Mouse (Mus musculus): Measurements from ENCODE around the gene Ppm1b.

Gene Ppm1b

DNA sequence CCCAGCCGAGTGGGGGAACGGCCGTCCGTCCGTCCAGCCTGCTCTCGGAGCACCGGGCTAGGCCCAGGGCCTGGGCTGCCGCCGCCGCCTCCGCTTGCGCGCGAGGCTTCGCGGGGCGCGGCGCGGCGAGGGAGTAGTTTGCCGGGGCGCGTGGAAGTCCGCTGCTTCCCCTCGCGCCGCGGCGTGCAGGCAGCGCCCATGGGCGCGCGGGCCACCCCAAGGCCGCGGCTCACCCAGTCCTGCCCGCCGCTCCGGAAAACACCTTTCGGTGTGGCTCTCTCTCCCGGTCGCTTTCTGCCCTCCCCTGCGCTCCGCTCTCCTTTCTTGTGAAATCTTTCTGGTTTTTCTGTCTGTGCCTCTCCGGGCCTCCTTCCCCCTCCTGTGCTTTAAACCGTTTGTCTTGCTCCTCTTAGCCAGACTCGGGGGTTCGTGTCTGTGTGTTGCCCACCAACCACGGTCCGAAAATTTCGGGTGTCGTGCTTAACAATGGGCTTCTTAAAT, 1.9 kb downstream of the Ppm1b start:
- no peak for DNase-seq (ENCODE audit: low spot score in 2 of 2)

DNA sequence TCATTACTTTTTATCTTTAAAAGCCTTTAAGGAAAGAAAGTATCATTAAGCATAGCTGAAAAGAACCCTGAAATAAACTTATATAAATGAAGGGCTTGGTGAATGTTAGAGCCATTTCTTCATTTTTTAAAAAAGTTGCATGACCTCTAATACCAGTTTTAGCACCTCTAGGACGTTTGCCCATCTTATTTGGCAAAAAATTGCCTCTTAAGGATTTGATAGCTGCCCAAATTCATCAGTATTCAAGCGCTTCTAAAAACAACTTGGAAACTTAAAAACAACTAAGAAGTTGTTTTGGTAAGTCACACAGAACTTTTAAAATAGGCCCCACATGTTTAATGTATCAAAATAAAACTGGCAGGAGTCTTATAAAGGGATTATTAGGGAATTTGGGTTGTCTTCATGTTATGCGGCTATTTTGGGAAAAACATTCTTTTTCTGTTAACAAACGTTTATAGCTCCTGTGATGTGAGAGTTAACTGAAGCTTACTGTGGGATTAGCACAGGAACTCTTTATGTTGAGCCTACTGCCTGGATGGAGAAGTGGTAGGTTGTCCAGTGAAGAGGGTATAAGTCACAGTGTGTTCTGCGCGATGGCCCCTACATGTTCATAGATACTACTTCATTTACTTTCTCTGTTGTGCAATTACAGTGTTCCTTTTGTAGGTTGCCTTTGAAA, 2.6 kb downstream of the Ppm1b start:
- no peak for DNase-seq (ENCODE audit: low spot score in 2 of 2)

DNA sequence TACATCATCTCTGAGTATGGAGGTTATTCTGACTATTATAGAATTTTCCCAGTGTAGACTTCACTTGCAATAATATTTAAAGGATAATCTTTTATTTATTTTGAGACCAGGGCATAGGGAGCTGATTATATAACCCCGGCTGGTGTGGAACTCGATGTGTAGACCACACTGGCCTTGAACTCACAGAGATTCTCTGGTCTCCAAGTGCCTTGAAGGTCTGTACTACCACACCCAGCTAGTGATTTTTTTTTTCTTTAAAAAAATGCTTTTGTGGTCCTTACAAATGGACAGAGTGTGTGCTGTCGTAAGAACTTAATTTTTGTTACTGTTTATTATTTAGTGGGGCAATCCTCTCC, 3.1 kb downstream of the Ppm1b start:
- DNase-seq (ENCODE audit: low spot score in 2 of 2): no peak

DNA sequence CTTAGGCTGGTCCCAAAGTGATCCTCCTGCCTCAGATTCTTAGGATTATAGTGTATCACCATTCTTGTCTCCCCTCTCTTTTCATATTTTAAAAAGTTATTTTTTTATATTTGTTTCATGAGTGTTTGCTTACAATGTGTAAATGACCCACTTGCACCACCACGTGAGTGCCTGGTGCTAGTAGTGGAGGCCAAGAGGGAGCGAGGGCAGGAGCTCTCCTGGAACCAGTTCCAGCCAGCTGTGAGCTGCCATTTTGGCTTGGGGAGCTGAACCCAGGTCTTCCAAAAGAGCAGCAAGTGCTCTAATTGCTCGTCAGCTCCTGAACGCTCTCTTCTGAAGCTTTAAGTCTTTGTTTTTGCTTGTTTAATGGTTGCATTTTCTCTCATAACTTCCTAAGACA, 3.6 kb downstream of the Ppm1b start:
- DNase-seq (ENCODE audit: low spot score in 2 of 2): no peak

DNA sequence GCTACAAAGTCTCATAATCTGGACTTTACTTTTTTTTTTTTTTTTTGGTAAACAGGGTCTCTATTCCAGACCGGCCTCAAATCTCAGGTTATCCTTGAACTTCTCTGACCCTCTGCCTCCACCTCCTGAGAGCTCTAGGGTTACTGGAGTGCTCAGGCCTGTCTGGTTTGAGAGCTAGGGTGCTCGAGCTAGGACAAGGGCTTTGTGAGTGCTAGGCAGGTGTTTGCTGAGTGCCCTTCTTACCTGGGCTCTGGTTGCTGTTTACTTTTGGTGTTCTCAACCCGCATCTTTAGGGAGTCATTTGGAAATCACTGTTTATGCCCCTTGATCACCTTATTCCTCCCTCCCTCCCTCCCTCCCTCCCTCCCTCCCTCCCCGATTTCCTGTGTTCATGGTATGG, 5.5 kb downstream of the Ppm1b start:
- DNase-seq (ENCODE audit: low spot score in 2 of 2): no peak

DNA sequence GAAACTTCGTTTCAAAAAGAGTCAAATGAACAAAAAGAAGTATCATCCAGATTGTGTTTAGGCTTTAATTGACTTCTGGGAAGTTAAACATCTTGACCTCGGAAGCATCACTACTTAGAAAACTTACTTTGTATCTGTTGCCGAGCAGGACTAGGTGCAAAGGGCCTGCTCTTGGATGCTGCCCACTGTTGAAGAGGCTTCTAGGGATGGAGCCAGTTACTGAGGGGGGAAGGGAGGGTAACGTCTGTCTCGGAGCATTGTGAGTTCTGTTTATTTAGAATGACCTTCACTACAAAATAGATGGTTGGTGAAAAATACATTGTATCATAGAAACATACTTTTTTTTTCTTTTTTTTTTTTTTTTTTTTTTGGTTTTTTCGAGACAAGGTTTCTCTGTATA, 7.1 kb downstream of the Ppm1b start:
- peak in 1 of 2 experiments; percentile 24 for DNase-seq (ENCODE audit: low spot score in 2 of 2)

DNA sequence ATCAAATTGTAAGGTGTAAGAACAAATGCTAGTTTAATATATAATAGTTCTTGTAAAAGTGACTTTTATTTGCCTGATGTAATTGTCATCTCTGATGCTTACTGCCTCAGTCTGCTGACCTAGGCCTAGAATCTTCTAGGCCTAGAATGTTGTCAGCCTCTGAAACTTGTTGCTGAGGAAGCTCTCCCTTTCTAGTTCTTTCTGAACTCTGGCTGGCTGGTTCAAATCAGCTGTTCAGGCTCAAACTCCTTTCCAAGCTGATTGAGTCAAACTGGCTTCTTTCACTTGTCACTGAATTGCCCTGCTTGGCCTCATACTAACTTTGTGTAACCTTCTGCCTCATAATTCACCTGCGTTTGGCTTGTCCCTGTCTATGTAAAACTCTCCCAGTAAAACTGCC, 9.7 kb downstream of the Ppm1b start:
- no peak for DNase-seq (ENCODE audit: low spot score in 2 of 2)

DNA sequence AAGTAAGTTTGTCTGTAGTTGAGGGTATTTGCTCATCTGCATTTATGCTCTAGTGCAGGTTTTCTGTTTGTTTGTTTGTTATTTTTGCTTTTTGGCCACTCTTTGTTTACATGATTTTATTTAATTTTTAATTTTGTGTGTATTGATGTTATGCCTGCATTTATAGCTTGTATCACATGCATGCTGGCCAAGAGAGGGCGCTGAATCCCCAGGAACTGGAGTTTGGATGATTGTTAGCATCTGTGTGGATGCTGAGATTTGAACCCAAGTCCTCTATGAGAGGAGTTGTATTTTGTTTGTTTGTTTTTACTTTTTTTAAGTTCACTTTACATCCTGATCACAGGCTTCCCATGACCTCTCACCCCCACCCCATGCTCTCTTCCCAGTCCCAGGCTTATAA, 10.5 kb downstream of the Ppm1b start:
- DNase-seq (ENCODE audit: low spot score in 2 of 2): no peak

DNA sequence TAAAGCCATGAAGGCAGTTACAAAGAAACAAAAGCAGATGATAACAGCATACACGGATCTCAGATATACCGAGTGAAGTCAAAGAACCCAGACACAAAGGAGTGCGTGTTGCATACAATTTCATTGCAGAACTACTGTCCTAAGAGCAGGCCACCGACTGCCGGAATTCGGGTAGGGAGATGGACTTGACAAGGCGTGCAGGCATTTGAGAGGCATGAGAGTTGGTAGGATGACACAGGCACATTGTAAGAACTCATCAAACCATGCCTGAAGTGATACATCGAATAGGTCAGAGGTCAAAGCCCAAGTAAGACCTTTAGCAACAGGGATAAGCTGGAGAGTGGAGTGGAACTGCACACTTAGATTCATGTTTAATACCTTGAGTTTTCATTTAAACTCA, 13.4 kb downstream of the Ppm1b start:
- DNase-seq (ENCODE audit: low spot score in 2 of 2): no peak

DNA sequence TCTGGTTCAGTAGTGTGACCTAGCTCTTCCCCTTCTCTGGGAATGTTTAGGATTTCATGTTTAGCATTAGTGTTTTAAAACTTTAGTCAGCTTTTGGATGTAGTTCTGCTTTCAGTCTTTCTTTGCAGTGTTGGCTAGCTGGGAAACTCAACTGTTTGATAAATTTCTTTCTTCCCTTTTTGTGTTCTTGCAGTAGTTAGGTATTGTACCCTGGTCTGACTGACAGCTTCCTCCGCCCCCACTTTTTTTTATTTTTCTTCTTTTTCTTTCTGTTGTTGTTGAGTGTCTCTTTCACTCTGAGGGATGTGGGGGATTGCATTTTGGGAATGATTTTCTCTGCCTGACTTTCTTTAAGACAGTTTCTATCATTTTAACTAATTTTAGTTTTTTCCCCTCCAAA, 25.2 kb downstream of the Ppm1b start:
- no peak for DNase-seq (ENCODE audit: low spot score in 2 of 2)

DNA sequence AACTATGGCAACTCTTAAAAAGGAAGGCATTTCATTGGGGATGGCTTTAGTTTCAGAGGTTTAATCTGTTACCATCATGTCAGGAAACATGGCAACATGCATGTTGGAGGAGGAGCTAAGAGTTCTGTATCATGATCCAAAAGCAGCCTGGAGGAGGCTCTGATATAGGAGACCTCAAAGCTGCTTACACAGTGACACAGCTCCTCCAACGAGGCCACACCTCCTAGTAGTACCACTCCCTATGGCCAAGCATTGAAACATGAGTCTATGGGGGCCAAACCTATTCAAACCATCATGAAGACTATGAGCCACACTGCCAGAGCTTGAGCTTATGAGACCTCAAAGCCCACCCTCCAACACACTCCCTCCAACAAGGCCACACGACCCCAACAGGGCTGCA, 26.2 kb downstream of the Ppm1b start:
- no peak for DNase-seq (ENCODE audit: low spot score in 2 of 2)

DNA sequence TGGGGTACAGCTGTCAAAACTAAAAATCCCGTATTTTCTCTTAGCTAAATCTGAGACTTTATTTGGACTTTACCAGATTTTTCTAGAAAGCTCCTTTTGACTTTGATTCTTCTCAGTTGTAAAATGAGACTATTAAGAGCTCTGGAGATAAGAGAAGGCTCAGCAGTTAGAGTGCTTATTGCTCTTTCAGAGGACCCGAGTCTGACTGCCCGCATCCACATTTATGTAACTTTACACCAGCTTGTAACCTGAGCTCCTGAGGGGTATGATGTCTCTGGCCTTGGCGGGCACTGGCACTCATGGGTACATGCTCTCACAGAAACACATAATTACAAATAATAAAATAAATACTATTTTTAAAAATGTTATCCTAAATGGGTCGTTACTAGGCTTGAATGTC, 29.8 kb downstream of the Ppm1b start:
- DNase-seq (ENCODE audit: low spot score in 2 of 2): no peak

DNA sequence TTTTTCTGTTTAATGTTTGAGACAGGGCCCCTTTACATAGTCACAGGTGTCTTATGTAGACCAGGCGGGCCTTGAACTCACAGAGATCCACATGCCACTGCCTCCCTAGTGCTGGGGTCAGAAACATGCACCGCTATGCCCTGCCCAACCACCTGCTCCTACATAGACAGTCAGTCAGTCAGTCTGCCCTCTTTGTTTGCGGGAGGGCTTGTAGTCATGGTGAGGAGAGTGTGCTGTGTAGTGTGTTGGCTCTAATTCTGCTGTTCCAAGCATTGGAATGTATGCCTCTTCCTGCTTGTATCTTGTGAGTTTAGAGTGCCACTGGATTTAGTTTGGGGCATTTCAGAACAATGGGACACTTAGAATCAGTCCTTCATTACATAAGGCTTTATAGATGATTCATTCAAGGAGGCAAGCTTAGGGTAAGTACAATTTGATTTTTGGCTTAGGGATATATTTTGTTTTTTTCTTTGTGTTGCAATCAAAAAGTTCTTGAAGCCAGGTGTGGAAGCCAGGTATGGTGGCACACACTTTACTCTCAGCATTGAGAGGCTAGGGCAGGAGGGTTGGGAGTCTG, 31.4 kb downstream of the Ppm1b start:
- no peak for DNase-seq (ENCODE audit: low spot score in 2 of 2)

DNA sequence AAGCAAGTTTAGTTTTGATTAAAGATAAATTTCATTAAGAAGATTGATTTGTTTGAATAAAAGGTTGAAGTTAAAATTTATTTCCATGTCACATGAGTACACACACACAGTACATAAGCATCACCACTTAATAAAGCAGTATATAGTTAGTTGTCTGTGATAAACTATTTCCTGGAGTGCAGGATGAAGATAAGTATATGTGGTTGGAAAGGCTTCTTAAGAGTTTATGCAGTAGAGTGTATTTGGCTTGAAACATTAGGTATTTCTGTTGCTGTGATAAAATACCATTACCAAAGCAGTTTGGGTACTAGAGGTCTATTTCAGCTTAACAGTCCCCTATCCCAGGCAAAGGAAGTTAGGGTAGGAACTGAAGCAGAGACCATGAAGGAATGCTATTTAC, 32.0 kb downstream of the Ppm1b start:
- DNase-seq (ENCODE audit: low spot score in 2 of 2): no peak

DNA sequence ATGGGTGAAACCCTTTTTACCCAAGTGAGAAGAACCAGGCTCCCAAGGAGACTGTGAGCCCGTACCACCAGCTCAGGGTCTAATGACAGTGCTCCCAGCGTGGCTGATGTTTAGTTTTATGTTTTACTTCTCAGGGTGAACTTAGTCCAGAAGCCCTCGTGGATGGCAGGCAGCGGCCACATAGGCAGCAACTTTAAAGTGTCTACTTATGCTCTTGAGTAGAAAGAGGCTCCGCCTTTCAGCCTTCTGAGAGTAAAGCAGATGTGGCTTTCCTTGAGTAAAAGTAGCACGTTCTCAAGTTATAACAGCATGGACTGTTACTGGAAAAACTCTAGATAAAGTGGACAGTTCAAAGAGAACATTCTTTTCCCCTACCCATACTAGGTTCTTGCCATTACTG, 39.3 kb downstream of the Ppm1b start:
- no peak for DNase-seq (ENCODE audit: low spot score in 2 of 2)

DNA sequence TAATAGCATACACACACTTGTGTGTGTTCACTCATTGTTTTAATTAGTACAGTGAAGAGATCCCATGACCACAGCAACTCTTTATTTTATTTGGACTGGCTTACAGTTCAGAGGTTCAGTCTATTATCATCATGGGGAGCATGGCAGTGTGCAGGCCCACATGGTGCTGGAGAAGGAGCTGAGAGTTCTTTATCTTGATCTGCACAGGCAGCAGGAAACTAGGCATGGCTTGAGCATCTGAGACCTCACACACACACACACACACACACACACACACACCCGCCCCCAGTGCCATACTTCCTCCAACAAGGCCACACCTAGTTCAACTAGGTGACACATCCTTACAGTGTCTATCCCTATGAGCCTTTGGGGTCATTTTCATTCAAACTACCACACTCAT, 41.1 kb downstream of the Ppm1b start:
- DNase-seq (ENCODE audit: low spot score in 2 of 2): no peak

DNA sequence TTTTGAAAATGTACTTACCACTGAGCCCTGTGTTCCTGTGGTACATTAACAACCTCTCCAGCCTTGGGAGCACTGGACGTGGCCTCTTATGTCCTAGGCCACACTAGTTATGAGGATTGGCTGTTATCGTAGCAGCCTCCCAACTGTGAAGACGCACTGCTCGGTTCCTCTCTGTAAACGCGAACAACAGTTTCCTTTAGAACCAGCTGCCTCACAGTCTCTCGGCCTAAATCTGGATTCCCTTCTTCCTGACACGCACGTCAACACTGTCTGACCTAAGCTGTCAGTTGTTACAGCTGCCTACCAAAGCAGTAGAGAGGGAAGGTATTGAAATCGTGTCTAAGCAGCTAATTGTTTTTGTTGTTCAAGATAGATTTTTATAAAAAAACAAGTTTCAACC, 43.1 kb downstream of the Ppm1b start:
- DNase-seq (ENCODE audit: low spot score in 2 of 2): no peak

DNA sequence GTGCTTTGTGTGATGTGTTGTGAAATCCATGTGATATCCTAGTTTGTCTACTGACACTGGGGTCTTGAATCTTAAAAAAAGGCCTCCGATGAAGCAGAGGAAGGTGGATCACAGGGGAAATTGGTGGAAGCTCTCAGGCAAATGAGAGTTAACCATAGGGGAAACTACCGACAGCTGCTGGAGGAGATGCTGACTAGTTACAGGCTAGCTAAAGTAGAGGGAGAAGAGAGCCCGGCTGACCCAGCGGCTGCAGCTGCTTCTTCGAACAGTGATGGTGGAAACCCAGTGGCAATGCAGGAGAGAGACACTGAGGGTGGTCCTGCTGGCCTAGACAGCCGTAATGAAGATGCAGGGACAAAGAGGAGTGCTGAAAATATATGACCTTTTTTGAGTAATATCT, 56.9 kb downstream of the Ppm1b start:
- DNase-seq (ENCODE audit: low spot score in 2 of 2): no peak

DNA sequence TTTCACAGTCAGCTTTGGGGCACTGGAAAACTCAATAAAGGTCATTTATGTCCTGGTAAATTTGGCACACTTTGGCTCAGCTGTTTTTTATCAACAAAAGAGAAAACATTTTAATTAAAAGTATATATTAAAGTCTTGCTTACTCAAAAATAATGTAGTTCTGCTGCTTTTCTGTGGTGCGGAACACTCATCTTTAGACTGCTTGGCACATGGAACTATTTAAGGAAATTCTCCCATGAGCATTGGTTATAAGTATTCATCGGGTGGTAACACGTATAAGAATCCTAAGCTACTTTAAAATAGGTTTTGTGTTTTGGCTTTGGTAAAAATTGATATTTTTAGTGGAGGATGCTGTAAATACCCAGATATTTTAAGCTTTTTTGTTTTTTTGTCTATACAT, 58.1 kb downstream of the Ppm1b start:
- no peak for DNase-seq (ENCODE audit: low spot score in 2 of 2)

DNA sequence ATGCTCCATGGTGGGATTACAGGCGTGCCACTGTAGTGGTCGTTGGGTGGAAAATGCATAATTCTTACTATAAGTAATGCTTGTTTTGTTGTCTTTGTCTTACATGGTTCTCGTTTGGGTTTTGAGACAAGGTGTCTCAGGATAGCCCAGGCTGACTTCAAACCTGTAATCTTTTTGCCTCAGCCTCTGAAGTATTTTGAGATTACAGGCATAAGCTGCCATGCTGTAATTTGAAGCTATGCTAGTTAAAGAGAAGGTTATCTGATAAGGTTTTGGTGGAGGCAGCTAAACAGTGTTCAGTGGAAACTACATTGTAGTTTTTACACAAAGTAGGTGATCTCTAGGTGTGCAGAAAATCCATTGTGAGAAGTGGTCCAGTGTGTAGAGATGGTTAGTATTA, 61.8 kb downstream of the Ppm1b start:
- DNase-seq (ENCODE audit: low spot score in 2 of 2): no peak

DNA sequence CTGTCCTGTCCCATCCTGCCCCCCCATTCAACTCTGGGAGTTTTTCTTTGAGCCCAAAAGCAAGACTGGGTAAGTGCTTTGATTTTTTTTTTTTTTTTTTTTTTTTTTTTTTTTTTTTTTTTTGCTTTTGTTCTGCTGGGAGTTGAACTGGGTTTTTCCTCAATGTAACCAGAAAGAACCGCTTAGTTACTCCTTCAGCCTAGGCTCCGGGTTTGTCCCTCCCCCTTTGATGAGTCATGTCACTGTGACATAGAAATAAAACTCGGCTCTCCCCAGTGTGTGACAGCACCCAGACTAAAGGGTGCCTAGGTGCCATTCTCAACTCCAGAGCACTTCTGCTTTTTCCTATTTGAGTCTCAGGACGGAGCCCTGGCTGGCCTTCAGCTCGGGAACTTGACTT, 62.3 kb downstream of the Ppm1b start:
- no peak for DNase-seq (ENCODE audit: low spot score in 2 of 2)

DNA sequence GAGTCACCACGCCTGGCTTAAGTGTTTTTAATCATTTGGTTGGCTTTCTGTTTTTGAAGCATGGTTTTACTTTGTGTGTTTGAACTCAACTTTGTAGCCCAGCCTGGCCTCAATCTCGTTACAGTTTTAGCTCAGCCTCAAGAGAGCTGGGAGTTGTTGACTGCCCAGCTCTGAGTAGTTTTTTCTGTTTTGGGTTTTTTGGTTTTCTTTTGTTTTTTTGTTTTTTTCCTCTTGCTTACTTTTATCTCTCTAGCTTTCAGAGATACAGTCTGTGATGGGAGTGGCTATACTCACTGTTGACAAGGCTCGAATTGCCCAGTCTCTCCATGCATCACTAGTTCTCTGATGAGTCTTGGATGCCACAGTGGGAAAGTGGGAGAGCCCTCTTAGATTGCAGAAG, 63.8 kb downstream of the Ppm1b start:
- DNase-seq (ENCODE audit: low spot score in 2 of 2): no peak

DNA sequence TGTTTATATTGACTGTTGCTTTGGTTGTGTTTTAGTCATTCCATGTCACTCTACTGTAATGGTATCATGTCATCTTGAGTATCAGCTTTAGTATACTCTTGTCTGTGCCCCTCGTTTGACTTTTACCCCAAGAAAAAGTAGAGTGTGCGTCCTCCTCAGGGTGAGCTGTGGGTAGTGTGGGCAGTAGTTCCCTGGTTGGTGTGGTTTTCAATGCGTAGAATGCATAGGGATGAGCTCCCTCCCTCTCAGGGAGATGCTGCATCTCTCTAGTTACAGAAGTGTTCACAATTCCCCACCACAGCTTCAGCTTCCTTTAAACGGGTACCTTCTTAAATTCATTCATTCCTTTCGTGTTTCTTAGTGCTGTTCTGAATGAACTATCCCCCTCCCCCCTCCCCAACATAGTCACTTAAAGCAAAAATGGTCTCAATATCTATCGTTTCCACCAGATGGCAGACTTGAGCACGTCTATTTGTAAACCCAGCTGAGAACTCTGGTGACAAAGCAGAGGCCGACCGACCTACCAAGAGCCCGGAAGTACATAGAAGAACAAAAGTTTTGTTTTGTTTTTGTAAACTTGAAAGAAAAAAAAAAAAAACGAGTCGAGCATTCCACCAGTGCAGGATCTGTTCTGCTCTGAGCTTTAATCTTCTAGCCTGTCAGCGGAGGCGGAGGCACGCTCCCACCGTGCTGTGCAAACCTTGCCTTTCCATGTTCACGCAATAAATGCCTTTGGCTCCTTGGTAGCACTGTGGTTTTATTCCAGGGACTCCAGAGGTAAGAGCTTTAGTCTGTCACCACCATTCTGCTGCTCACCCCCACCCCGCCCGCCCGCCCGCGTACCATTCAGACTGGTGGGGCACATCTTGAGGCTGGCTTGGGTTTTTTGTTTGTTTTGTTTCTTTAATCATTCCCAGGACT, 67.0 kb downstream of the Ppm1b start:
- DNase-seq (ENCODE audit: low spot score in 2 of 2): peak; percentile 15 to 31

All from heart, adult 9 months (tissue).